Comparison of ENCODE assay signal across 11 mouse cellular contexts in genomic region chr10:99409744-99410143, GRCm38 (mm10).
A peak's percentile ranks its signal among the peaks of the same experiment; 100 is the strongest.
DNase-seq lines count a peak whose midpoint lies in the region; ATAC-seq lines count a peak whose summit lies in the region.
"Had no signal": no experiment of that assay in that cellular context is flagged by ENCODE, and none has a peak within 500 bp of the region (broad histone marks: within the 10 kb centered on the region; RNA-seq: fewer than 3 reads in every experiment).

No protein-coding gene starts in this region.

- WGBS in heart, embryonic 13.5 days, result 59% methylated on average over 11 of the region's 11 CpGs
- WGBS in kidney, embryonic 15.5 days, result 62% methylated on average over 11 of the region's 11 CpGs

- no peak overlapping the region for H3K4me3 ChIP-seq in heart, embryonic 13.5 days
- H3K4me3 ChIP-seq in kidney, embryonic 15.5 days (replicated peaks), result no peak overlapping the region
- H3K4me3 ChIP-seq: midbrain, embryonic 12.5 days had no signal

- no peak overlapping the region; the same call in 1 of the 2 replicates for H3K4me2 ChIP-seq in heart, embryonic 13.5 days
- H3K4me2 ChIP-seq in kidney, embryonic 15.5 days, result no peak overlapping the region
- H3K4me2 ChIP-seq: midbrain, embryonic 12.5 days had no signal

- H3K9ac ChIP-seq in heart, embryonic 13.5 days, result no peak overlapping the region
- H3K9ac ChIP-seq in kidney, embryonic 15.5 days, result no peak overlapping the region
- H3K9ac ChIP-seq: midbrain, embryonic 12.5 days had no signal

- no peaks in the 10 kb centered on the region for H3K27me3 ChIP-seq in heart, embryonic 13.5 days (replicated peaks)
- H3K27me3 ChIP-seq in kidney, embryonic 15.5 days, result no peaks in the 10 kb centered on the region
- H3K27me3 ChIP-seq: midbrain, embryonic 12.5 days had no signal

- peaks cover 8% of the 10 kb centered on the region for H3K4me1 ChIP-seq in heart, embryonic 13.5 days
- no peaks in the 10 kb centered on the region for H3K4me1 ChIP-seq in kidney, embryonic 15.5 days
- H3K4me1 ChIP-seq: midbrain, embryonic 12.5 days had no signal

- no peak for ATAC-seq in heart, embryonic 13.5 days (ENCODE audit: extremely low read depth, insufficient number of reproducible peaks, low FRiP score, low TSS enrichment)
- peak; percentile 52; the same call in 1 of the 2 replicates for ATAC-seq in kidney, embryonic 15.5 days (replicated peaks; ENCODE audit: low FRiP score)
- no peak for ATAC-seq in megakaryocyte-erythroid progenitor cell, adult 5-6 weeks (replicated peaks; ENCODE audit: low FRiP score, low TSS enrichment, poor library complexity, severe bottlenecking)
- no peak for ATAC-seq in erythroid progenitor cell, adult 5-6 weeks (replicated peaks; ENCODE audit: low FRiP score, poor library complexity, severe bottlenecking)

- H3K36me3 ChIP-seq in heart, embryonic 13.5 days, result no peaks in the 10 kb centered on the region
- H3K36me3 ChIP-seq in kidney, embryonic 15.5 days, result no peaks in the 10 kb centered on the region
- H3K36me3 ChIP-seq: G1E; midbrain, embryonic 12.5 days had no signal

- DNase-seq in testis, postnatal 14 days (ENCODE audit: low spot score), result peak; percentile 10
- DNase-seq in testis, postnatal 10 days (ENCODE audit: low spot score), result no peak
- no peak for DNase-seq in right cerebral cortex, adult 18-20 months
- DNase-seq: gastrocnemius, postnatal 25 days; thymus, postnatal 4 days had no signal

- H3K27ac ChIP-seq in heart, embryonic 13.5 days (replicated peaks), result peak overlapping the region; percentile 55; the same call in 1 of the 2 replicates
- H3K27ac ChIP-seq in kidney, embryonic 15.5 days, result peak overlapping the region; percentile 64
- H3K27ac ChIP-seq: midbrain, embryonic 12.5 days had no signal

- peaks cover 7% of the 10 kb centered on the region; the same call in 1 of the 2 replicates for H3K9me3 ChIP-seq in heart, embryonic 13.5 days
- no peaks in the 10 kb centered on the region for H3K9me3 ChIP-seq in kidney, embryonic 15.5 days (replicated peaks)
